Mouse (Mus musculus) forebrain, embryonic 15.5 days (tissue): Measurements from ENCODE around the gene Zfp59. TPM values are rescaled to one million over a fixed set of nuclear protein-coding genes. Genes with fewer than 3 reads are reported as not detected.
"Not testable (repeated sequence)": the region's sequence is repeated elsewhere in the genome, so short reads cannot be mapped to it uniquely, and the experiment has no call there.

Experiments
- ATAC-seq: fragments of 200-750 bp; cut with Nextera tagmentation; replicated peaks from 2 replicates; pipeline ENCODE4 v1.8.0; 2017; ENCODE audit warnings: mild to moderate bottlenecking, moderate TSS enrichment, moderate library complexity
- H3K27ac ChIP-seq: fragments of 300-500 bp; sonication (generic); replicated peaks from 2 replicates; pipeline ENCODE4 v1.5.1; 2015; ENCODE audit warnings: mild to moderate bottlenecking, inconsistent platforms
- H3K27me3 ChIP-seq: fragments of 300-500 bp; sonication (generic); 2 replicates; pipeline ENCODE4 v1.6.1; 2015; ENCODE audit warnings: inconsistent platforms
- H3K36me3 ChIP-seq: fragments of 300-500 bp; sonication (generic); 2 replicates; pipeline ENCODE4 v1.6.1; 2015; ENCODE audit warnings: mild to moderate bottlenecking, inconsistent platforms
- H3K4me1 ChIP-seq: fragments of 300-500 bp; sonication (generic); 2 replicates; pipeline ENCODE4 v1.6.1; 2015; ENCODE audit warnings: inconsistent platforms
- H3K4me2 ChIP-seq: fragments of 300-500 bp; sonication (generic); replicated peaks from 2 replicates; pipeline ENCODE4 v1.6.1; 2015; ENCODE audit warnings: mild to moderate bottlenecking, inconsistent platforms
- H3K4me3 ChIP-seq: fragments of 300-500 bp; sonication (generic); 2 replicates; pipeline ENCODE4 v1.5.1; 2015; ENCODE audit warnings: mild to moderate bottlenecking, inconsistent platforms
- H3K9ac ChIP-seq: fragments of 300-500 bp; sonication (generic); replicated peaks from 2 replicates; pipeline ENCODE4 v1.6.1; 2015; ENCODE audit warnings: mild to moderate bottlenecking, inconsistent platforms
- H3K9me3 ChIP-seq: fragments of 300-500 bp; sonication (generic); 2 replicates; pipeline ENCODE4 v1.6.1; 2016; ENCODE audit warnings: inconsistent platforms
- WGBS: fragments of 180-500 bp; shearing (Covaris S2); methylation state at CpG from one replicate; pipeline ENCODE4 v1.1.7; 2015; ENCODE audit warnings: mixed read lengths; 5-methylcytosine and 5-hydroxymethylcytosine counted together
- polyA plus RNA-seq: library from polyadenylated mRNA; unstranded; fragments of >200 nt; fragmentation: Nextera tagmentation; extraction: Ambion mirVana; gene quantifications from 2 replicates; pipeline ENCODE4 v1.2.1, GENCODE M21; 2015

The Zfp59 gene
- polyA plus RNA-seq, 1 experiment from 2014 or later = 12.7 TPM

DNA sequence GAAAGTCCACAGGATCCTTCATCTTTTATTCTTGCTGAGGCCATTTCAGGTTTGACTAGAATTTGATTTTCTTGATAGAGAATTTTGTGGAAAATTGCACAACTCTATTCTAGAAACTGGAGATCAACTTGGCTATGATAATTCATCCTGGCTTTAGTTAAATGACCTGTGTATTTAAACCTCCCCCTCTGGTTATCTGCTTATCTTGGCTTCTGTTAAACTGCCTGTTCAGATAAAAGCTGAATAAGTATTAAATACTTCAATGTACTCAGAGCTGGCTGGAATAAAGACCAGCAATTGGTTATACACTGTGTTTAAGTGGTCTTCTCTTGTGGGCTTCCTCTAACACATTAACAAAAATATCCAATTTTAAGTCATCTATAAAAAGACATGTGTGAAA is 15.8 kb upstream of the Zfp59 start:
- H3K27ac ChIP-seq = no peak overlapping the region
- no peak overlapping the region for H3K4me2 ChIP-seq
- peaks cover 34% of the 10 kb centered on the region for H3K36me3 ChIP-seq
- peaks cover 13% of the 10 kb centered on the region; the same call in 1 of the 2 replicates for H3K9me3 ChIP-seq
- ATAC-seq = no peak
- no peaks in the 10 kb centered on the region for H3K4me1 ChIP-seq
- H3K9ac ChIP-seq = no peak overlapping the region
- no peak overlapping the region for H3K4me3 ChIP-seq
- H3K27me3 ChIP-seq = no peaks in the 10 kb centered on the region

DNA sequence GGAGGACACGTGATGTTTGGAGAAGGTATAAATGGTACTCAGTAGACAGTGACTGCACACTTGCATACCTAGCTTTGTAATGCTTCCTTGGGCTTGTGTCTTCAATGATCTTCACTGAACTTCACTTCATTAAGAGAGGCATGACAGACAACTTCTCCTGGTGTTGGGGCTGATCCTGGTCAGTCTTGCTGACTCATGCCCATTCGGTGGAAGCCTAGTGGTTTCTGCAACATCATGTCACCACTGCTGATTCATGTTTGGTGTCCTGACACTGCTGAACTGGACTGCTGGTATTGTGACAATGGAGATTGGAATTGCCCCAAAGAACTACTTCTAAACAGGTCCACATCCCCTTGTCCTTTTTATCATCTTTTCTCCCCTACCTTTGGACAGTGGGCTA is 4.3 kb upstream of the Zfp59 start:
- Histone ChIP-seq H3K27me3 (no peaks in the 10 kb centered on the region), H3K9me3 (no peaks in the 10 kb centered on the region), H3K4me1 (peaks cover 9% of the 10 kb centered on the region), H3K27ac (no peak overlapping the region), H3K4me2 (no peak overlapping the region), H3K9ac (no peak overlapping the region), H3K4me3 (no peak overlapping the region), H3K36me3 (no peaks in the 10 kb centered on the region)
- WGBS = 90% methylated on average over 2 of the region's 2 CpGs
- no peak for ATAC-seq

DNA sequence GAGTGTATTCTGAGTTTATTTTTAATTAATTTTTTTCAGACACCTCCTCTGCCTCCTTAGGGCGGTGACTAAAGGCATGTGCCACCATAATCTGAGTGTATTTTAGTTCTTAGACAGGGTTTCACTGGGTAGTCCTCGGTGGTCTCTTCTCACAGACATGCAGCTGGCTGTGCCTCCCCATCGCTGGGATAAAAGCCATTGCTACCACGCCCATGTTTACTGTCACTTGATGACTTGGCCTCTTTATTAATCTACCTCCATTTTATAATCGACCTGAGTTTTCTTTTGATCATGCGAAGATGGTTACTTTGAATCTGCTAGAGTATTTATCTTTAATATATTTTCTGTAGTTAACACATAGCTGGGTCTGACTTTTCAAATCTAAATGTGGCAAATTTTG is 511 bp upstream of the Zfp59 start:
- Histone ChIP-seq H3K27me3 (no peaks in the 10 kb centered on the region), H3K4me2 (peak overlapping the region; percentile 66), H3K9ac (peak overlapping the region; percentile 72), H3K9me3 (no peaks in the 10 kb centered on the region), H3K27ac (peak overlapping the region; percentile 92), H3K4me3 (peak overlapping the region; percentile 57), H3K4me1 (peaks cover 17% of the 10 kb centered on the region), H3K36me3 (no peaks in the 10 kb centered on the region)
- WGBS = 26% methylated on average over 6 of the region's 6 CpGs
- ATAC-seq = peak; percentile 56

DNA sequence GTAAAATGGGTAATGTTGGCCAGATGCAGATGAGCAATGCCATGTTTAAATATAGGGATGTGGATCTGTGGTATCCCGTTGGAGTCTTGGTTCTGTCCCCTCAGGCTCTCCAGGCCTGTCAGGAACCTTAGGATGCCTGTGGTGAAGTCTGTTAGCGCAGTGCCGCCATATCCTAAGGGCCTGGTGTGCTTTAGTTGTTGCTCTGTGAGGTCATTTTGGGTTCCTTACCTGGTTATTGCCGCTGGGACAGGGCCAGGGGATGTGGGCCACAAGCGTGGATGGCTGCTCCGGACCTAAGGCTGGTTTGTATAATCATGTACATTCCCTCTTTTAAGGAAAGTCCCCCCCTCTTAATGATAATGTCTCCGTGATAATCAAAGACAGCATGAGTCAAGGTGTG is 1.2 kb downstream of the Zfp59 start:
- H3K9ac ChIP-seq = no peak overlapping the region
- no peaks in the 10 kb centered on the region for H3K9me3 ChIP-seq
- 98% methylated on average over 7 of the region's 7 CpGs for WGBS
- peak overlapping the region; percentile 66 for H3K4me2 ChIP-seq
- H3K4me3 ChIP-seq = no peak overlapping the region
- no peak for ATAC-seq
- no peaks in the 10 kb centered on the region for H3K27me3 ChIP-seq
- peaks cover 17% of the 10 kb centered on the region for H3K4me1 ChIP-seq
- peaks cover 3% of the 10 kb centered on the region for H3K36me3 ChIP-seq
- no peak overlapping the region for H3K27ac ChIP-seq

DNA sequence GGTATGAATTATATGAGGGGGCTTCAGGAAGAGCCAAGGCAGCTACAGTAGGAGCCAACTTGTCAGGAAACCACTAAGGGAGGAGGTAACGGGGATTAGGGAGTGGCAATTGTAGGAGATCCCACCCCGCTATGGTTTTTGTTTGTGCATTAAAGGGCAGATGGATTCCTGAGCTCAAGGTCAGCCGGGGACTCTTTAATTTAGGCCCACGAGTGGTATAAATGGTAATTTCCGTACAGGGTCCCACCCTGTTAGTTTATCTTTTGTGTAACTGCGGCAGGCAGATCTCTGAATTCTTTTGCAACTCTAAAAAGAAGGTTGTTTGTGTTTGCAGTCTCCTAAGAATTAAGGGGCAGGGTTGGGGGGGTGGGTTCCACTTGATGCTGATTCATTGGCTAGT is 1.7 kb downstream of the Zfp59 start:
- Histone ChIP-seq H3K9me3 (no peaks in the 10 kb centered on the region), H3K9ac (no peak overlapping the region), H3K4me1 (peaks cover 17% of the 10 kb centered on the region), H3K4me3 (no peak overlapping the region), H3K27ac (no peak overlapping the region), H3K27me3 (no peaks in the 10 kb centered on the region), H3K4me2 (no peak overlapping the region), H3K36me3 (peaks cover 8% of the 10 kb centered on the region)
- 77% methylated on average over 6 of the region's 6 CpGs for WGBS
- no peak for ATAC-seq

DNA sequence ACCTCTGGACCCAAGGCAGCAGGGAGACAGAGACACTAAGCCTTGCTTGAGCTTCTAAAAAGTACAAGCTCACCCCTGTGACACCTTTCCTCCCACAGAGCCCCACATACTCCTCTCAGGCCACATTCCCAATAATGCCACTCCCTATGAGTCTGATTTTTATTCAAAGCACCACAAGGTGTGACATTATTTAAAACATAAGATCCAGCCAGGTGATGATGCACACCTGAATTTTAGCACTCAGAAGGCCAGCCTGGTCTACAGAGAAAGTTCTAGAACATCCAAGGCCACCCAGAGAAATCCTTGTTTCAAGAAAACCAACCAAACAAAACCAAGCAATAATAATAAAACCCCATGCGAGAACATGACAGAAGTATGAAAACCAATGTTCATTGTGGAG is 18.8 kb downstream of the Zfp59 start, which contains the start of gene Zfp607a:
Gene Zfp607a, plus strand, starts transcription at position 301 of the 400 bp plus-strand sequence.
- H3K36me3 ChIP-seq = peaks cover 30% of the 10 kb centered on the region
- H3K4me1 ChIP-seq = peaks cover 12% of the 10 kb centered on the region
- H3K27ac ChIP-seq = no peak within 1 kb of the TSS
- H3K9ac ChIP-seq = no peak within 1 kb of the TSS
- no peak within 1 kb of the TSS for H3K4me2 ChIP-seq
- no peak within 1 kb of the TSS for H3K4me3 ChIP-seq
- no peaks in the 10 kb centered on the region for H3K27me3 ChIP-seq
- no peak for ATAC-seq
- WGBS = 100% methylated on average over 1 of the region's 1 CpGs
- H3K9me3 ChIP-seq = no peaks in the 10 kb centered on the region

DNA sequence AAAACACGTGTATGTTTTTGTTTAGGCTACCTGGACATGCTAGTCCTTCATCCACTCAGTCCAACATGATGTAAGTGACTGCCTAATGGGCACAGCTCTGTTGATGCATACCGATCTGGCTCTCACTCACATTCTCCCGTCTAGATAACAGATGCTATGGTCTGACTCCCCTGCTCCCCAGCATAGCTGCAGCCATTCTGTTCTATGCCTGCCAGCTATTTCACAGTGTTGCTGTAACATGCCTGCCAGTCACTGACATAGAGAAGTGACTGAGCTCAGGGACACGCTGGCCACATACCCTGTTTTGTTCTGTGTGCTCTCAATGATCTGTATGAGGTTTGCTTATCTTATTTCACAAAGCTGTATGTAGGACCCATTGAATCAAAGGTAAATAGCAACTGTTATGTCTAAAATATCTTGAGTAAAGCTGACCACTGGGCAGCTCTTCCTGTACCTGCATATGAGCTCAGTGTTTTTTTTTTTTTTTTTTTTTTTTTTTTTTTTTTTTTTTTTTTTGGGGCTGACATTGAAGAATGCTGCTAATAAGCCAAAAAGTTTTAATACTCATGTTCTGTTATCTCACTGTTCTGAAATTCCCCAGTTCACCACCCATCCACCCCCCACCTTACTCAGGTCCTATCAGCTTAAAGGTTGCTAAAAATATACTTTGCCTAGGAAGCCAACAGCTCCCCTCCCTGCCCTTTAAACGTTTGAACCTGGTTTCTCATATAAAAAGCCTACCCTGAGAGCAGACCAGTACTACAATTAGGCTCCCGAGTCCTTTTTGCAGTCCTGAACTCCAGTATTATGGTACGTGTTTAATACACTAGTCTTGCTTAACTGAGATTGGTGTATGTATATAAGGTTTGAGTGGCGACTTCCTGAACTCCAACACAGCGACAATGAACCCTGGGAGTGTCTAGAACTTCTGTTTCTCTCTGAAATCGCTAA is 21.2 kb downstream of the Zfp59 start:
- no peak for ATAC-seq
- 23% methylated on average over 10 of the region's 10 CpGs for WGBS

DNA sequence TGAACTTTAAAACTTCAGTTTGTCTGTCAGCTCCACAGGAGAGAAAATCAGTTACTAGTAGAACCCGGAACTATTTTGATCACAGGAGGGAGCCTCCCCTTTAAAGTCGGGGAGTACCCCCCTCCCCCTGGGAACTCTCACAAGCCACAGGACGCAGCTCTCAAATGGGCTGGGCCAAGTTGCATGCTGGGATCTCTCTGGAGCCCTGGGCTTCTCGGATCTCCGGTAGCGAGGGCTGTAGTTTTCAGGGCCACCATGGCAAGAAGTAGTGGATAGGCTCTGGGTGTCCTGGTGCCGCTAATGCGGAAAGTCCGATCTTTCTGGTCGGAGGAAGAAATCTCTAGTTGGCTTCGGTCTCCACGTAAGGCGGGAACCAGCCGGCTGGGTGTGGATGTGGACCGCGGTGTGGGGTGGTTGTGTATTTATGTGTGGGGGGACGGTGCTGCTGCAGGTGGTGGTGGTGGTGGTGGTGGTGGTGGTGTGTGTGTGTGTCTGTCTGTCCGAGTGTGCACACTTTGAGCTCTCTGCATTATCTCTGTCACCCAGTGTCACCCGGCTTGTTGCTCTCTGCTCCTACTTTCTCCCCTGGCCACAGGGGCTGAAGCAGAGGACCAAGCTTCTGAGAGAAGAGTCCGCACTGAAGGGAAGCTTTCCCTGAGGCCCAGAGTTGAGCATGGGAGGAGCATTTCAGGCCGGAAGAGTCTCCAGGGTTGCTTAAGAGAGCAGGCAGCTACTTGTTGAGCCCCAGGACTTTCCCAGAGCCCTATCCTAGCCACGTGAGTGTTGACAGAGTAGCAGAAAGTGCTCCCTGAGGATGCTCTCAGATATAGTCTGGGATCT is 22.2 kb downstream of the Zfp59 start:
- Histone ChIP-seq H3K36me3 (peaks cover 12% of the 10 kb centered on the region), H3K9ac (peak overlapping the region; percentile 59), H3K27me3 (no peaks in the 10 kb centered on the region), H3K27ac (peak overlapping the region; percentile 36; the same call in 1 of the 2 replicates), H3K4me3 (peak overlapping the region; percentile 52), H3K4me2 (peak overlapping the region; percentile 56), H3K4me1 (peaks cover 12% of the 10 kb centered on the region), H3K9me3 (no peaks in the 10 kb centered on the region)
- peak; percentile 85 for ATAC-seq
- WGBS = under 1% methylated on average over 22 of the region's 22 CpGs

More for the DNA sequence above, 21.2 kb downstream of the Zfp59 start:
- H3K4me1 ChIP-seq = peaks cover 12% of the 10 kb centered on the region
- peaks cover 16% of the 10 kb centered on the region for H3K36me3 ChIP-seq
- H3K27me3 ChIP-seq = no peaks in the 10 kb centered on the region
- H3K4me2 ChIP-seq = peak overlapping the region; percentile 56
- 0 out of 2 replicates have a peak overlapping the region, but pooled peaks have one; percentile 36 for H3K27ac ChIP-seq
- H3K9me3 ChIP-seq = no peaks in the 10 kb centered on the region
- H3K4me3 ChIP-seq = peak overlapping the region; percentile 52
- peak overlapping the region; percentile 59; the same call in 1 of the 2 replicates for H3K9ac ChIP-seq

DNA sequence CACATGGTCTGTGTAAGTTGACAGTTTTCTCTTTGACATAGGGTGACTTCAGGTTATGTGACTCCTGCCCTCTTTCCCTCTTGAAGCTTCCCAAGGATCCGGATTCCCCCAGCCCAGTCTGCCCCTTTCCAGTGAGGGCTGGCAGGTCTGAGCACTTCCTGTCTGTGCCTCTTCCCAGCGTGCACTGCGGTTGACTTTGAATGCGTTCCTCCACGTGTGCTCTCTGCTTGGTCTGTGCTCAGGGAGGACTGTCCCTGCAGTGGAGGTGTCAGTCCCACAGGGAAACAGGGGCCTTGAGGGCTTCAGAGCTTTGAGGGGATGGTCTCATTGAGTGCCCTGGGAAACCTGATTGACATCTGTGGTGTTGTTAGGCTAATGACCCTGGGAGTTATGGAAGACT is 24.2 kb downstream of the Zfp59 start:
- H3K4me3 ChIP-seq, H3K36me3 ChIP-seq, H3K27ac ChIP-seq, H3K9ac ChIP-seq, H3K27me3 ChIP-seq, H3K4me2 ChIP-seq, ATAC-seq, H3K9me3 ChIP-seq: not testable (repeated sequence)
- peaks cover 12% of the 10 kb centered on the region for H3K4me1 ChIP-seq
- WGBS = 85% methylated on average over 5 of the region's 5 CpGs

DNA sequence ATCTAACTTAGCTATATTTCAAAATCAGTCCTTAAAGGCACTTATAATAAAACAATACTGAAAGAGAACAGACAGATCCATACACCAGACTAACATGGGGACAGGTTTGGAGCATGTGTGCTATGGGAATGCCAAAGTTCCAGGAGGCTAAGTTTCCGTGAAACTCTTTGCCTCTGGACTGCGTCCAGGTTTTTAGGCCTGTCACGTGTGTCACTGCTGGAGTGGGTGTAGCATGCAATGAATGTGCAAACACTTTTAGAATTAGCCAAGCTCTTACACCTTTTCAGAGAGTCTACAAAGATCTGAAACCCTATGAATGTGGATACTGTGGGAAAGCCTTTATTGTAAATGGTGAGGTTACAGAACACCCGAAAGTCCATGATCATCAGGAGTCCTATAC is 43.3 kb downstream of the Zfp59 start:
- 92% methylated on average over 4 of the region's 4 CpGs for WGBS
- H3K4me2 ChIP-seq = no peak overlapping the region
- H3K4me1 ChIP-seq = no peaks in the 10 kb centered on the region
- H3K4me3 ChIP-seq = no peak overlapping the region
- H3K9me3 ChIP-seq = no peaks in the 10 kb centered on the region
- no peaks in the 10 kb centered on the region for H3K27me3 ChIP-seq
- peaks cover 19% of the 10 kb centered on the region; the same call in 1 of the 2 replicates for H3K36me3 ChIP-seq
- H3K9ac ChIP-seq = no peak overlapping the region
- ATAC-seq = no peak
- no peak overlapping the region for H3K27ac ChIP-seq

DNA sequence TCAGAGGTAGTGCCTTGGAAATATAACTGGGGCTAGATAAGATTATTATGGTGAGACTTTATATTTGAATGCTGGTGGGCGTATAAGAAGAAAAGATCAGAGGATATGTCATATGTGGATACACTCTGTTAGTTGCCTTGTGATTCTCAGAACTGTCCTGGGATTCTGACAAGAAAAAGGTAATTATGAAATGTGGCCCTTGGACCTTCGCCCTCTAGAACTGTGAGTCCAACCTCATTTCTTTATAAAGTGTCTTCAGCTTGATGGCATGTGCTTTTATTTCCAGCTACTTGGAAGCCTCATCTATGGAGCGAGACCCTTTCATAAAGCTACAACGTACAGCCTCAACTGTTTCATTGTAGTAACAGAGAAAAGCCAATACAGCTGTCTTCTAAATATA is 62.2 kb downstream of the Zfp59 start:
- H3K9ac ChIP-seq = no peak overlapping the region

More for the DNA sequence above, 62.2 kb downstream of the Zfp59 start:
- Histone ChIP-seq H3K27me3 (no peaks in the 10 kb centered on the region), H3K4me1 (no peaks in the 10 kb centered on the region), H3K36me3 (0 out of 2 replicates have a peak, but pooled peaks cover 4% of the 10 kb centered on the region), H3K4me3 (no peak overlapping the region), H3K9me3 (0 out of 2 replicates have a peak, but pooled peaks cover 7% of the 10 kb centered on the region), H3K4me2 (no peak overlapping the region), H3K27ac (no peak overlapping the region)
- 93% methylated on average over 4 of the region's 4 CpGs for WGBS
- no peak for ATAC-seq
